Mouse (Mus musculus) layer of hippocampus, adult 18-20 months (tissue): ENCODE results near the gene Abhd11. TPM values are rescaled to one million over a fixed set of nuclear protein-coding genes. Genes with fewer than 3 reads are reported as not detected.
"Not testable (repeated sequence)": the region's sequence is repeated elsewhere in the genome, so short reads cannot be mapped to it uniquely, and the experiment has no call there.

ENCODE experiments used
- DNase-seq, 2 experiments: peaks; one replicate each; pipeline ENCODE4 v3.0.0; 2022; ENCODE audit warnings: low spot score in 2 of 2
- long read RNA-seq: library from polyadenylated mRNA; stranded (forward); transcript quantifications from one replicate; pipeline ENCODE4 v2.0.0, GENCODE M21; 2021
- total RNA-seq, 2 experiments: library from RNA; stranded (reverse); gene quantifications; 2 replicates each; pipeline ENCODE4 v1.2.3; 2021

Abhd11 gene
- 10 to 100 TPM; 27.8 to 29.5 TPM for total RNA-seq
- long read RNA-seq, transcript Abhd11-206 (5 exons, 1,473 nt): minor isoform, 7 of 19 reads
- long read RNA-seq, transcript Abhd11-201 (6 exons, 1,493 nt): major isoform, 10 of 19 reads
- long read RNA-seq, partial matches to known transcripts: 0 of 19 reads
- long read RNA-seq, other reads (novel, unspliced or antisense): 1 of 19 reads

- peak; percentile 95 to 98 for DNase-seq
Measured at GRCm38 (mm10) chr5:135008671-135009589, at the start of gene Abhd11. TSS of gene Abhd11 (plus strand) at chr5:135009152.

GRCm38 (mm10) chr5:134960430-134960829, 48.5 kb upstream of the Abhd11 start:
- DNase-seq: no peak

GRCm38 (mm10) chr5:134961519-134961918, 47.4 kb upstream of the Abhd11 start:
- no peak for DNase-seq

- no peak for DNase-seq
Measured at GRCm38 (mm10) chr5:134963546-134963945, 45.4 kb upstream of the Abhd11 start.

- not testable (repeated sequence) for DNase-seq
Measured at GRCm38 (mm10) chr5:134964655-134965054, 44.3 kb upstream of the Abhd11 start.

- DNase-seq: peak; percentile 32 to 81
Measured at GRCm38 (mm10) chr5:134965473-134965851, 43.5 kb upstream of the Abhd11 start.

GRCm38 (mm10) chr5:134965852-134966821, 42.8 kb upstream of the Abhd11 start:
- peak in 1 of 2 experiments; percentile 14 for DNase-seq

DNA sequence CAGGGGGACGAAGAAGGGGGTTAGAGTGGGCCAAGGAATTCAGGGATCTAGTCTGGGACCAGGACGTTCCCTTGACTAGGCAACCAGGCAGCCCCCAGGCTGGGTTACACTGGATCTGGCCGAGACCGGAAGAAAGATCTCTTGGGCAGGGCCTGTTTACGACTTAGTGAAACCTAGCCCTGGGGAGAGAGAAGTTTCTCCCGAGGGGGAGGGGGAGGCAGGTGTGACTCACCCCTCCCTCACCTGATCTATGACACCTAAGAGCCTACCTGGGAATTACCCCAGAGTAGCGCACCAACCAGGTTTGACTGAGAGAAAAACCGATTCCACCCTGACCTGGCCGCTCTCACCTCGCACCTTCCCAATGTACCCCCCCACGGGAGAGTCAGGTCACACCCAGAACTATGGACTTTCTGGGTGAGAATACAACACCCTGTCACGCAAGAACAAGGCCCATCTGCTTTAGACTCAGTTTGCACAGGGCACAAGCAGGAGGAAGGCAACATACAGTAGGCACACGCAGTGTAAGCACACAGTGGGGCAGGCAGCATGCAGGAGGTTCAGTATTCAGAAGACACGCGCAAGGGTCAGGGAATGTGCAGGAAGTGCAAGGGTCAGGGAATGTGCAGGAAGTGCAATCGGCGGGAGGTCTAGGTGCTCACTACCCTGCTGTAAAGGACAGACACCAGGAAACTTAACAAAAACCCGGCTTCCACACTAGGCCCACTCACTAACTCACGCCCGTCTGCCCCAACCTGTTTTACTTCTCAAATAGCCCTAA, 41.6 kb upstream of the Abhd11 start:
- no peak for DNase-seq

- no peak for DNase-seq
Measured at GRCm38 (mm10) chr5:134970671-134971070, 38.3 kb upstream of the Abhd11 start.

DNA sequence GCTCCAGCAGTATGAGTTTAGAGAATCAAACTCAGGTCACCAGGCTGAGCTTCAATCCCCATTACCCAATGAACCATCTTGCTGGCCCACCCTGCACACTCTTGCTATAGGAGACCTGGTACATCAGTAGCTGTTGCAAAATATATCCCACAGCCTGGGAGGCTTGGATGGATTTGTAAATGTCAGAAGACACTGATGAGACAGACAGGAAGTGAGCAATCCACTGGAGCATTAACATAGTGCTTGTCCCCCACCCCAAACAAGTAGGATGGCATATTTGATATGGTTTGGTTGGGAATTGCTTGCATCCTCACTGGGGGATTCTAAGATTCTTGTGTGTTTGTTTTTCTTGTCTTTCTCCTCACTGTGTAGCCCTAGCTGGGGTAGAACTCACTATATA, 35.9 kb upstream of the Abhd11 start:
- DNase-seq: no peak

DNA sequence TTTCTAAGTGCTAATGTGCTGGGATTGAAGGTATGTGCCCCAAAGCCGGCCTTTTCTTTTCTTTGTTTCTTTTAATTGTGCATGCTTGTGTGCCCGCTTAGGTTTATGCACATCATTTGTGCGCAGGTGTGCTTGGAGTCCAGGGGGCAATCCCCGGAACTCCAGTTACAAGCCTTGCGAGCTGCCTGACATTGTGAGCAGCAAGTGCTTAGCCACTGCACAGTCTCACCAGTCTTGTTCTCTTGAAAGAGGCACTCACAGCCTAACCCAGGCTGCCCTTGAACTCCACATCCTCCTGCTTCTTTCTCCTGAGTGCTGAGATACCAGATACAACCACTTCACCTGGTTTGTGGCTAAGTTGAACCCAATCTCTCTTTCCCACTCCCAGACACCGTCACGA, 35.4 kb upstream of the Abhd11 start:
- no peak for DNase-seq

DNA sequence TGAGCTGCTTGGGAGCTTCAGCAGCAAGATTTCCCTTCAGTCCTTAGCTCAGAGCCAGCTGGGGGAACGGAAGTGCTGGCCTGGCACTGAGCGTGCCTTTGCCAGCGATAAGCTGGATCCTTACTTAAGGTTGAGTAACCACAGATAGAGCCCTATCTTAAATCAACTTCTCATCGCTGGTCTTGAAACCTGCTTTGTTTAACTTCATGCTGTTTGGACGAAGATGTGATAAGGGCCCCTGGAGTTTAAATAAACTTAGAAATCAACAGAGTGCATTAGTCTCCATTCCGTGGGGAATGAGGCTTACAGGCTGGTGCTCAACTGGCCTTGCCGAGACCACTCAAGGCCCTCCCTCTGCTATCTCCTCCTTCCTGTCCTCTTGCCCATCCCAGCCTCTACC, 34.7 kb upstream of the Abhd11 start:
- DNase-seq: no peak

GRCm38 (mm10) chr5:134974921-134975320, 34.0 kb upstream of the Abhd11 start:
- no peak for DNase-seq

- no peak for DNase-seq
Measured at GRCm38 (mm10) chr5:134976164-134976563, 32.8 kb upstream of the Abhd11 start.

GRCm38 (mm10) chr5:134976577-134977250, 32.2 kb upstream of the Abhd11 start:
- no peak for DNase-seq

DNA sequence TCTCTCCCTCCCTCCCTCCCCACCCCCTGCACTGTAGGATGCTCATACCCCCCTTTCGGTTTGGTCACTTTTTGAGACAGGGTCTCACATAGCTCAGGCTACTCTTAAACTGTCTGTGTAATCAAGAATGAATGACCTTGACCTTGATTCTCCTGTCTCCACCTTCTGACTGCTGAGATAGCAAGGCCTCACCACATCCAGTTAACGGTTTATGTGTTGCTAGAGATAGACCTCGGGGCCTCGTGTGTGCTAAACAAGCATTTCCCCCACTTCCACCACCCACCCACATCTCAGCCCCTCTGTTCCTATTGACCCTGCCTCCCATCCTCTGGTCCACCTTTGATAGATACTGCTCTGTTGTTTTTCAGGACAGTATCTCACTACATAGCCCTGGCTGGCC, 31.1 kb upstream of the Abhd11 start:
- DNase-seq: no peak

- no peak for DNase-seq
Measured at GRCm38 (mm10) chr5:134981149-134981548, 27.8 kb upstream of the Abhd11 start.

GRCm38 (mm10) chr5:134983111-134983510, 25.8 kb upstream of the Abhd11 start:
- DNase-seq: no peak

GRCm38 (mm10) chr5:134983771-134984170, 25.2 kb upstream of the Abhd11 start:
- no peak for DNase-seq
